In the genomic region with DNA sequence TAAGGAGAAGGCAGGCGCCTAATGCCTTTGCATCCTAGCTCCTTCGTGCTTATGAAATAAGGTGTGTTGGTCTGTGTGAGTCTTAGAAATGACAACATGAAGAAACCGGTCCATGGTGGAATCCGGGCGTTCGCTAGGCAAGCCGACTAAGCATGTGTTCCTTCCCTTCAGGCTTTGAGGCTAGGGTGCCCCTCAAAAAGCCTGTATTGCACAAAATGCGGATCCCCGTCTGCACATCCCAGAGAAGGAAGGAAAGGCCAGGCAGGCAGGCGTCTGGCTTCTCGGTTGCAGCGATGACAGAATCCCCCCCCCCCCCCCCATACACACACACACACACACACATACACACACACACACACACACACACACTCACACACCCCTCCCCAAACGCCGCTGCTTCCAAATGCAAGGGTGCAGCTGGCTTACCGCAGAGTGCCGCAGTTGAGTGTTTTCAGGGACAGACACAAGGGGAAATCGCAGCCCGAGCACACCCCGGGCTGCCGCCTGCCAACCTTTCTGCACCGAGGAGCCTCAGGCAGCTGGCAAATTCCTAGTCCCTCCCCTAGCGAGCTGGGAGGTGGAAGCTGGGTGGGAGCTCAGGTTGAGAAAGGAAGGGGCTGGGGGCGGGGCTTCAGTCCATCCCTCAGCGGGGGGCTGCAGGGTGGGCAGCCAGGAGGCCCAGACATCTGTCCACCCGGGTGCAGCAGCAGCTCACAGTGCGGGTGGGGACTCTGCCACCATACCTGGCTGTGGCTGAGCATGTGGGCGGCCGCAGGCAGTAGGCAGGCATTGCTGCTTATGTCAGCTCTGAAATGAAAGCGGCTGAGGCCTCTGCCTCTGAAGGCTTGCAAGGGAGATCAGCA, we compare ENCODE assay signal across 8 mouse cellular contexts.
DNase-seq lines count a peak whose midpoint lies in the region; TF ChIP-seq lines count a peak whose summit lies in the region.

No protein-coding gene starts in this region.

- peak overlapping the region; percentile 62 for H3K27ac ChIP-seq in gastrocnemius, adult 2 months

- peak; percentile 65 for DNase-seq in ZHBTc4 (ENCODE audit: low read depth, low spot score)
- DNase-seq in cerebellum, postnatal 4 days (ENCODE audit: low spot score in 2 of 2): peak; percentile 50 to 77
- DNase-seq in gastrocnemius, adult 2 months: peak; percentile 48
- peak; percentile 60 for DNase-seq in induced T-regulatory cell, adult 2 months (ENCODE audit: low read depth)
- DNase-seq in left cerebral cortex, adult 18-20 months (ENCODE audit: low spot score in 2 of 2): peak; percentile 62 to 83
- DNase-seq in lung, postnatal 36 days: peak; percentile 29
- DNase-seq in right cerebral cortex, adult 2 months (ENCODE audit: low spot score in 2 of 2): peak; percentile 81 to 84
- no peak for DNase-seq in ovary, postnatal 14 days (ENCODE audit: low spot score)

- TF ChIP-seq CTCF in gastrocnemius, adult 2 months (IDR thresholded peaks at IDR 0.05): no peak

- peak overlapping the region; percentile 71 for H3K4me3 ChIP-seq in gastrocnemius, adult 2 months

- intact Hi-C loops in gastrocnemius, adult 2 months (cut with DNase I): no loop called here
